22 mouse cellular contexts compared by ENCODE assay signal in genomic region chr12:33007176-33007575, GRCm38 (mm10).
"Had no signal": no experiment of that assay in that cellular context is flagged by ENCODE, and none has a peak within 500 bp of the region (broad histone marks: within the 10 kb centered on the region; RNA-seq: fewer than 3 reads in every experiment).

No protein-coding gene starts in this region.

- H3K4me3 ChIP-seq: hindbrain, embryonic 13.5 days; hindbrain, embryonic 15.5 days; kidney, embryonic 15.5 days; layer of hippocampus, adult 2 months; left cerebral cortex, adult 2 months; limb, embryonic 10.5 days; limb, embryonic 12.5 days had no signal

- H3K9ac ChIP-seq: forebrain, postnatal 0 days; hindbrain, embryonic 13.5 days; hindbrain, embryonic 15.5 days; kidney, embryonic 15.5 days; limb, embryonic 12.5 days had no signal

- ATAC-seq: forebrain, postnatal 0 days; hindbrain, postnatal 0 days; intestine, embryonic 16.5 days had no signal

- H3K27ac ChIP-seq: hindbrain, embryonic 13.5 days; hindbrain, embryonic 15.5 days; hindbrain, postnatal 0 days; kidney, embryonic 15.5 days; kidney, postnatal 0 days; left cerebral cortex, adult 2 months; limb, embryonic 10.5 days; limb, embryonic 12.5 days had no signal

- H3K4me1 ChIP-seq: hindbrain, embryonic 15.5 days had no signal

- H3K9me3 ChIP-seq: hindbrain, embryonic 13.5 days; hindbrain, embryonic 15.5 days; kidney, embryonic 15.5 days; limb, embryonic 10.5 days; limb, embryonic 12.5 days had no signal

- DNase-seq: forebrain, postnatal 0 days; gastrocnemius, postnatal 14 days; heart, adult 18-20 months; heart, postnatal 10 days; kidney, adult 11 months; kidney, adult 2 months; kidney, adult 9 months; kidney, postnatal 14 days; kidney, postnatal 4 days; liver had no signal

- H3K4me2 ChIP-seq: heart, embryonic 11.5 days; hindbrain, embryonic 13.5 days; hindbrain, embryonic 15.5 days; kidney, embryonic 15.5 days; limb, embryonic 12.5 days; liver, embryonic 11.5 days had no signal

- H3K36me3 ChIP-seq: hindbrain, embryonic 13.5 days; hindbrain, embryonic 15.5 days; kidney, embryonic 15.5 days; limb, embryonic 10.5 days; limb, embryonic 12.5 days had no signal

- H3K27me3 ChIP-seq: hindbrain, embryonic 13.5 days; hindbrain, embryonic 15.5 days; kidney, embryonic 15.5 days; limb, embryonic 12.5 days had no signal
